Mouse (Mus musculus): ENCODE data around the gene Scd1. TPM values are rescaled to one million over a fixed set of nuclear protein-coding genes. Genes with fewer than 3 reads are reported as not detected.

The Scd1 gene
- total RNA-seq, 2 experiments from 2014 or later: 126 to 130 TPM

GRCm38 (mm10) chr19:44408223-44408545, 505 bp upstream of the Scd1 start:
- intact Hi-C loops (cut with DNase I): no loop called here
- peak; percentile 16 to 77 for DNase-seq (ENCODE audit: extremely low spot score in 1 of 2, low spot score in 2 of 2)

- intact Hi-C loops (cut with DNase I): no loop called here
- DNase-seq (ENCODE audit: extremely low spot score in 1 of 2, low spot score in 2 of 2): no peak
These were observed 4.1 kb downstream of the Scd1 start for GRCm38 (mm10) chr19:44403546-44403945.

DNA sequence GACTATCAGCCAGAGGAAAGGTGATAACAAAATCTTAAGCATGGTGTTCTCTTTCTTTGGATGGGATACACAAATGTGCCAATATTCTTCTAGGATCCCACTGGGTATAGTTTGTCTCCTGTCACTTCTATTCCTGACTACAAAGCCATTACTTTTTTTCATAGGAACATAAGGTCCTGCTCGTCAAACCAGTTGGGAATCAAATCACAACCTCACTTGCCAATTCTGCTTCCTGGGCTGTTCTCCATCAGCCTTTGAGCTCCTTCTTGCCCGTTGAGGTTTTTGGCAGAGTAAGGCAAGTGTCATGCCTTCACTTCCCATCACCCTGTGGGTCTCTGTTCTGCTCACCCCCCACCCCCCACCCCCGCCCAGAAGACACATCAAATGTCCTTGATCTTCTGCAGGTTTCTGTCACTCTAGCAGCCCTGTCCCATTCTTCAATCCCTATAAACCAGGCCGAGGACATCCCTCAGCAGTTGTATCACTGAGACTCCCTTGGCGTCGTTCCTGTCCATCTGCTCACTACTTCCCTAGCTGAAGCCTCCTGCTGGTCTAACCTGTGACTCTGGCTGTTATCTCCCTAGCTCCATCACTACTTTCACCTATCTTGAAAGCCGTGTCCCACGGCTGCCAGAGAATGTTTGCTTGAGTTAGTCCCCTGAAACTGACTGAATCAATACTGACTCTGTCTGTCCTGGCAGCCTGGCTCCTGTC, 7.0 kb downstream of the Scd1 start:
- no peak for DNase-seq (ENCODE audit: extremely low spot score in 1 of 2, low spot score in 2 of 2)
- intact Hi-C loops (cut with DNase I): no loop called here

DNA sequence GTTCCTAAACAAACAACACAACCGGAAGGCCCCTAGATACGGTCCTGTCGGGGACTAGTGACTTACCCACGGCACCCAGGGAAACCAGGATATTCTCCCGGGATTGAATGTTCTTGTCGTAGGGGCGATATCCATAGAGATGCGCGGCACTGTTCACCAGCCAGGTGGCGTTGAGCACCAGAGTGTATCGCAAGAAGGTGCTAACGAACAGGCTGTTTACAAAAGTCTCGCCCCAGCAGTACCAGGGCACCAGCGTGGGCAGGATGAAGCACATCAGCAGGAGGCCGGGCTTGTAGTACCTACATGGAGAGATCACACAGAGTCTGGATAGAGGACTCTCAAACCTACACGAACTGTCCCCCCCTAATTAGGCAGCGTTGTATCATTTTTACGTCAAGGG, 7.6 kb downstream of the Scd1 start:
- DNase-seq (ENCODE audit: extremely low spot score in 1 of 2, low spot score in 2 of 2): no peak
- intact Hi-C loops (cut with DNase I): no loop called here

DNA sequence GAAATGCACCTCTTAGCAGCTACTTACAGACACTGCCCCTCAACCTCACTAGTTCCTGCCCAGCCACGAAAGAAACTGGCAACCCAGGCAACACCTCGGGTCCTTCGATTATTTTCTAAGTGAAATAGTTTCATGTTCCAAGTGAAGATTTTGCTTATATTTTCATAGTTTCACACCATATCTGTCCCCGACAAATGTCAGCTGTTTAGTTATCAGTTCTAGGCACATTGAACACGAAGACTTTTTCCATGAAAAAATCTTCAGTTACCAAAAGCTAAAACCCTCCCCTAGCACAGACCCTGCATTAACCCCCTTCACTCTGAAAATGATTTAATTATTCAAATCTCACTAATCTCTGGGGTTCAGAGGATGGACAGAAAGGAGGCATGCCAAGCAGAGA, 10.9 kb downstream of the Scd1 start:
- DNase-seq (ENCODE audit: extremely low spot score in 1 of 2, low spot score in 2 of 2): no peak
- intact Hi-C loops (cut with DNase I): no loop called here

GRCm38 (mm10) chr19:44394972-44395371, 12.7 kb downstream of the Scd1 start:
- intact Hi-C loops (cut with DNase I): no loop called here
- no peak for DNase-seq (ENCODE audit: extremely low spot score in 1 of 2, low spot score in 2 of 2)

- intact Hi-C loops (cut with DNase I): no loop called here
- DNase-seq (ENCODE audit: extremely low spot score in 1 of 2, low spot score in 2 of 2): no peak
These were observed 13.7 kb downstream of the Scd1 start for GRCm38 (mm10) chr19:44393962-44394422.

- DNase-seq (ENCODE audit: extremely low spot score in 1 of 2, low spot score in 2 of 2): no peak
- intact Hi-C loops (cut with DNase I): no loop called here
These were observed 15.2 kb downstream of the Scd1 start for GRCm38 (mm10) chr19:44392339-44393009.

DNA sequence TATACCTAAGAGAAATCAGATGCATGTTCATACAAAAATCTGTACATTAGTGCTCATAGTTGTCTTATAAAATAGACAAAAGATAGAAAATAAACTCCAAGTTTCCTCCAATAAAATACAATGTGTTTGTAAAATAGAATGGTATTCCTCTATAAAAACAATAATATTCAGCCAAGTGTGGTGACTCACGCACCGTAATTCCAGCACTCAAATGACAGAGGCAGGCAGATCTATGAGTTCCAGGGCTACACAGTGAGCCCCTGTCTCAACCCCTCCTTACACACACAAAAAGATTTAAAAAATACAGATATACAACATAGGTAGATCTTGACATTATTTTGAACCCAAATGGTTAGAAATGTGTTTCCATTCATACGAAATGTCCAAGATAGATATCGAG, 15.8 kb downstream of the Scd1 start:
- intact Hi-C loops (cut with DNase I): no loop called here

GRCm38 (mm10) chr19:44389507-44389906, 18.2 kb downstream of the Scd1 start:
- no peak for DNase-seq (ENCODE audit: extremely low spot score in 1 of 2, low spot score in 2 of 2)

More for the DNA sequence above, 15.8 kb downstream of the Scd1 start:
- no peak for DNase-seq (ENCODE audit: extremely low spot score in 1 of 2, low spot score in 2 of 2)

GRCm38 (mm10) chr19:44388475-44389428, 18.9 kb downstream of the Scd1 start:
- intact Hi-C loops (cut with DNase I): no loop called here
- DNase-seq (ENCODE audit: extremely low spot score in 1 of 2, low spot score in 2 of 2): peak; percentile 85 to 97

More at GRCm38 (mm10) chr19:44389507-44389906, 18.2 kb downstream of the Scd1 start:
- intact Hi-C loops (cut with DNase I): no loop called here

DNA sequence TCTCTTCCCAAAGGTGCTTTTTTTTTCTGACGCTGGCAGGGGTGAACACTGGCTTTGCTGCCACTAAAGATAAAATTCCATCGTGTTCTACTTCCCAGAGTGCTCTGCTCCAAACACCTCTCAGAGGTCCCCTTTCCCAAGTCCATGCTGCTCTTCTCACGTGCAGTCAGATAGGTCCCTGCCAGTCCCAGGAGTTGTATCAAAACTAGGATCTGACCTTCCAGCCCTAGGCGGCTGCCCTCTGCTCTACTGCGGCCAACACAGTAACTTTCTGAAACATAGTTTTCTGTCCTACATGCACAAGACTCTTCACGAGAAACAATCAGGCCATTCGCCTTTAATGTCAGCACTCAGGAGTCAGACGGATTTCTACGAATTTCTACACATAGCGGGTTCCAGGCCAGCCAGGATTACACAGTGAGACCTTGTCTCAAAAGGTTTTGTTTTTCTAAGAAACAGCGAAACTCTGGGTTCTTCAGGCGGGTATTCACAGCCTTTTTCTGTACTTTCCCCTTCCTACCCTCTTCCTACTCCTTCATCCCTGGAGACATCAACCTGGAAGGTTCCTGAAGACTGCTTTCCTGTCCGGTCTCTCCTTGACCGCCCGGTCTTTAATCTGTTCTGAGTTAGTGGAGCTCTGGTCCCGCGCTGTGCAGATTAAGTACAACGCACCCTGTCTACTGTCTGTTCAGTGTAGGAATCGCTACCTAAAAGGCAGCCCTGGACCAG, 19.8 kb downstream of the Scd1 start:
- DNase-seq (ENCODE audit: extremely low spot score in 1 of 2, low spot score in 2 of 2): no peak
- intact Hi-C loops (cut with DNase I): no loop called here

DNA sequence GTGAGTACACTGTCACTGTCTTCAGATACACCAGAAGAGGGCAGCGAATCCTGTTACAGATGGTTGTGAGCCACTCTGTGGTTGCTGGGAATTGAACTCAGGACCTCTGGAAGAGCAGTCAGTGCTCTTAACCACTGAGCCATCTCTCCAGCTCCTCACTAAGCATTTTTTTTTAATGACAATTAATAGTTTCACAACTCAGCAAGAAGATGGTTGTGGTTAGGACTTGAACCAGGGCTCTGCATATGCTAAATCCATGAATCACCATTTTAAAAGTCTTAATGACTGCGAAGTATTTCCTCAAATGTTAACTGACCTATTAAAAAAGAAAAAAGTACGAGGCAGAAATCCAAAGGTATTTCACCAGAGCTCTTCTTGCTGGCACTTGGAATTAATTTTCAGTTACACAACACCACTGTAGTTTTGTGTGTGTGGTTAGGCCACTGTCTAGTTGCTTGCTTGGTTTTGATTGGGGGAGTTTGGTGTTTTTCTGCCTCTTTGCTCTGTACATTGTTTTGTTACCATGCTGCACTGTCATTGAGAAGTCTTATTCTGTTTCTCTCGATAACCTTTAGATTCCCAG, 20.5 kb downstream of the Scd1 start:
- no peak for DNase-seq (ENCODE audit: extremely low spot score in 1 of 2, low spot score in 2 of 2)
- intact Hi-C loops (cut with DNase I): no loop called here

DNA sequence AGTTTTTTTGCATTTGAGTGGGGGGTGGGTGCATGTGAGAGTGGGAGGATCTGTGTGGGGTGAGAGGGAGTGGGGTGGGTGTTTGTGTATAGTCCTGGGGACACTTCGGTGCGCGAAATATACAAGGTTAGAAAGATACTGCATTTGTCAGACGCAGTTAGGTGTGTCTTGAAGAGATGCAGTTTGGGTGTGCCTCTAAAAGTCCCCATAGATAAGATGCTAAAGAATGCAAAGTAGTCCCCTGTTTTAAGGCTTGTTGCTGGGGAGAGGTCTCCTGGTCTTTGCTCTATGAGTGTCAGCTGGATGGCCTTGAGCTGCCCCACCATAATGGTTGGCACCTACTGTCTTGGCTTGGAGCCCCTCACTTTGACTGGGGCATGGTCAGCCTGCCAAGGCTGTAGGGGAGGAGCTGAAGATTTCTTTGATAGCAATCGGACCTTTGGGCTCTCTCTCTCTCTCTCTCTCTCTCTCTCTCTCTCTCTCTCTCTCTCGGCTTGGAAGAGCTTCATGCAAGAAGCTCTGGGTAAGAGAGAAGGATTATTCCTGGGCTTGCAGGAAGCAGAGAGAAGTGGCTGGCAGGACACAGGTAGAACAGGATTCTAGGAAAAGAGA, 21.7 kb downstream of the Scd1 start:
- DNase-seq (ENCODE audit: extremely low spot score in 1 of 2, low spot score in 2 of 2): no peak
- intact Hi-C loops (cut with DNase I): no loop called here

GRCm38 (mm10) chr19:44382682-44383321, 24.9 kb downstream of the Scd1 start:
- DNase-seq (ENCODE audit: extremely low spot score in 1 of 2, low spot score in 2 of 2): no peak

DNA sequence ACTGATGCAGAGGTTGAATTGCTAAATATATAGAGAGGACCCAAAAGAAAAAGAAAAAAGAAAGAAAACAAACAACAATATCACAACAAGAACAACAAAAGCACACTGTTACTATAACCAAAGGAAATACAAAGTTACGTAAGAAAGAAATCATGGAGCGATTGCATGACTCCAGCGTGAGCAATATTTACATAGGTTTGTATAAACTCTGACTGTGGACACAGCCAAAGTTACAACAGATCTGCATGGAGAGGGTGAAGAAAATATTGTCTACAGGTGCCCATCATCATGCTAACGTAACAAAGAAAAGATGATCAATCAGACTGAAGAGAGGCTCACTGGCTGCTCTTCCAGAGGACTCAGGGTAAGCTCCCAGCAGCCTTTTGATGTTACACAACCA, 27.6 kb downstream of the Scd1 start:
- intact Hi-C loops (cut with DNase I): no loop called here

More at GRCm38 (mm10) chr19:44382682-44383321, 24.9 kb downstream of the Scd1 start:
- intact Hi-C loops (cut with DNase I): no loop called here

DNA sequence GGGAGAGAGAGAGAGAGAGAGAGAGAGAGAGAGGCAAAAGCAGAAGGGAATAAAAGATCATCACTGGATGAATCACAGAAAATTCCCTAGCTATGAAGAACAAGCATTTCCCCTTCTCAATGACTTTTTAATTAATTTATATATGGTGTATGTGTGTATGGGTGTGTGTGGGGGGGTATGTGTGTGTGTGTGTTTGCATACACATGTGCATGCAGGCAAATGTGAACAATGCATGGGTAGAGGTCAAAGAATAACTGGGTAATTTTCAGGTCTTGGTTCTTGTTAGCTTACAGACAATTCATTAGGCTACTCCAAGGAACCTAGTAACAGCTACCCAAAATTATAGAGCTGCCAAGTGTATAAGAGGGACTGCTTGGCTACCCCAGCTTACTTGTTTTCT, 28.6 kb downstream of the Scd1 start:
- DNase-seq (ENCODE audit: extremely low spot score in 1 of 2, low spot score in 2 of 2): no peak
- intact Hi-C loops (cut with DNase I): no loop called here

More for the DNA sequence above, 27.6 kb downstream of the Scd1 start:
- DNase-seq (ENCODE audit: extremely low spot score in 1 of 2, low spot score in 2 of 2): no peak

Data from left cerebral cortex, postnatal 10 days (tissue).